Mouse (Mus musculus) cortical plate, adult 2 months (tissue): ENCODE data around the gene Fcgr3. TPM values are rescaled to one million over a fixed set of nuclear protein-coding genes. Genes with fewer than 3 reads are reported as not detected.
"Not testable (repeated sequence)": the region's sequence is repeated elsewhere in the genome, so short reads cannot be mapped to it uniquely, and the experiment has no call there.

Experiments
- H3K27ac ChIP-seq: fragments of 200-500 bp; 2 replicates; pipeline ENCODE4 v1.5.1; 2012; ENCODE audit warnings: low read length, control low read depth, inconsistent platforms; ENCODE audit not compliant: insufficient read depth
- H3K4me1 ChIP-seq: fragments of 200-500 bp; 2 replicates; pipeline ENCODE4 v1.6.1; 2011; ENCODE audit warnings: low read length; ENCODE audit not compliant: control insufficient read depth, insufficient read depth
- H3K4me3 ChIP-seq: fragments of 200-500 bp; 2 replicates; pipeline ENCODE4 v1.5.1; 2011; ENCODE audit warnings: mild to moderate bottlenecking, low read length, control low read depth; ENCODE audit not compliant: insufficient read depth
- CTCF ChIP-seq: fragments of 200-500 bp; IDR thresholded peaks from 2 replicates; pipeline ENCODE4 v1.5.1; 2011; ENCODE audit warnings: mild to moderate bottlenecking, control low read depth, low read length; ENCODE audit not compliant: insufficient read depth; ENCODE audit errors: extremely low read depth
- POLR2A ChIP-seq: fragments of 200-500 bp; IDR thresholded peaks from 2 replicates; pipeline ENCODE4 v1.6.1; 2011; ENCODE audit warnings: mild to moderate bottlenecking, low read length, control low read depth; ENCODE audit not compliant: insufficient read depth; ENCODE audit errors: extremely low read depth
- polyA plus RNA-seq: library from polyadenylated mRNA; depleted of rRNA; stranded (reverse); fragments of >200 nt; gene quantifications from 2 replicates; pipeline ENCODE4 v1.2.3, GENCODE M21; 2012; rRNA removed

Fcgr3 gene
- 20.6 and 21.1 TPM in 2 replicates for polyA plus RNA-seq

GRCm38 (mm10) chr1:171064491-171065242, at the start of gene Fcgr3:
Gene Fcgr3 (minus strand): TSS chr1:171064935.
- peak within 1 kb of the TSS; percentile 28 for H3K4me3 ChIP-seq
- not testable (repeated sequence) for H3K27ac ChIP-seq

DNA sequence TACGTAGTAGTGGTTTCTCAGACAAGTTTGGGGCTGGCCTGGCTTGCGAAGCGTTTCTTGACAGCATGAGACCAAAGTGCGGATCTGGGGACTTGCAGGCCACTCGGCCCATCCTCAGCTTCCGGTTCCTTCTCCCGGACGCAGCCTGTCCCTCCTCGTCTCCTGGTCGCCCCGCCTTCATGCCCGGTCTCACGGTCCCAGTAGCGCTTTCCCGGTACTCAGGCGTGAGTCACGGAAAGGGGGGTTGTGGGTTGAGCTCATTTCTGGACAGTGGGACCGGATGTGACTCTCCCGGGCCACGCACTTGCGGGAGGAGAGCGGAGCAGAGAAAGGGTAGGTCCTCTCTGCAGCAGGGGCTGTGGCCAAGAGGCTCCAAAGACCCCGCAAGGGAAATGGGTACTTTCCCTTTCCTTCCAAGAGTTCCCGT, 49.2 kb upstream of the Fcgr3 start, which contains the start of gene Cfap126:
Cfap126 (plus strand) TSS at position 46 of the 427 bp plus-strand sequence.
- peak within 1 kb of the TSS; percentile 50 for H3K4me3 ChIP-seq
- H3K4me1 ChIP-seq = no peaks in the 10 kb centered on the region; the same call in 1 of the 2 replicates
- 0 out of 2 replicates have a peak within 1 kb of the TSS, but pooled peaks have one; percentile 26 for H3K27ac ChIP-seq
- TF ChIP-seq CTCF (no peak), POLR2A (peak; percentile 39; the same call in 1 of the 2 replicates)

More at GRCm38 (mm10) chr1:171064491-171065242, at the start of gene Fcgr3:
- not testable (repeated sequence) for H3K4me1 ChIP-seq

- no peak overlapping the region for H3K27ac ChIP-seq
- no peaks in the 10 kb centered on the region; the same call in 1 of the 2 replicates for H3K4me1 ChIP-seq
- H3K4me3 ChIP-seq = no peak overlapping the region; the same call in 1 of the 2 replicates
- TF ChIP-seq CTCF (no peak), POLR2A (no peak)
Measured at GRCm38 (mm10) chr1:171112986-171113385, 48.3 kb upstream of the Fcgr3 start.

DNA sequence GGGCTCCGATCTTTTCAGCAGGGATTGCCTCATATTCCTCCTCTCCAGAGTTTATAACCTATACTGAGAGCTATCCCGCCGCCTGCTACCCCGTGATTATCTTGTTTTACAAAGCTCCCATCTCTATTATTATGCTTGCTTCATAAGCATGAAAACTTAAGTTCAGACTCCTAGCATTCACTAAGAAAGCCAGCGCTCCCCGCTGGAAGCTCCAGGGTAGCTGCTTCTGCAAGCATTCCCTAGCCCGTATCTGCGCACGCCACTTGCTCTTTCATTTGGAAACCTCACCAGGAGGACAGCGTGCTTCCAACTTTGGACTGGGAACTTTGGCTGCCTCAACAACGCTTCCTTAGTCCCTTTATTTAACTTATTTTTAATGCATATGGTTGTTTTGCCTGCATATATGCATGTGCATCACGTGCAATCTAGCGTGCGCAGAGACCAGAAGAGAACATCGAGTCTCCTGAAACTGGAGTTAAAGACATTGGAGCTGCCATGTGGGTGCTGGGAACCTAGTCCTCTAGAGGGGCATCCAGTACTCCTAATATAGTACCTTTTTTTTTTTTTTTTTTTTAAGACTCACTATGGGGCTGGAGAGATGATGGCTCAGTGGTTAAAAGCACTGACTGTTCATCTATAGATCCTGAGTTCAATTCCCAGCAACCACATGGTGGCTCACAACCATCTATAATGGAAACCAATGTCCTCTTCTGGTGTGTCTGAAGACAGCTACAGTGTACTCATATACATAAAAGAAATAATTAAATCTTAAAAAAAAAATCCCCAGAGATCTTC, 47.2 kb upstream of the Fcgr3 start:
- Histone ChIP-seq H3K4me1 (no peaks in the 10 kb centered on the region; the same call in 1 of the 2 replicates), H3K4me3 (peak overlapping the region; percentile 42), H3K27ac (0 out of 2 replicates have a peak overlapping the region, but pooled peaks have one; percentile 14)
- TF ChIP-seq CTCF (no peak), POLR2A (no peak)

DNA sequence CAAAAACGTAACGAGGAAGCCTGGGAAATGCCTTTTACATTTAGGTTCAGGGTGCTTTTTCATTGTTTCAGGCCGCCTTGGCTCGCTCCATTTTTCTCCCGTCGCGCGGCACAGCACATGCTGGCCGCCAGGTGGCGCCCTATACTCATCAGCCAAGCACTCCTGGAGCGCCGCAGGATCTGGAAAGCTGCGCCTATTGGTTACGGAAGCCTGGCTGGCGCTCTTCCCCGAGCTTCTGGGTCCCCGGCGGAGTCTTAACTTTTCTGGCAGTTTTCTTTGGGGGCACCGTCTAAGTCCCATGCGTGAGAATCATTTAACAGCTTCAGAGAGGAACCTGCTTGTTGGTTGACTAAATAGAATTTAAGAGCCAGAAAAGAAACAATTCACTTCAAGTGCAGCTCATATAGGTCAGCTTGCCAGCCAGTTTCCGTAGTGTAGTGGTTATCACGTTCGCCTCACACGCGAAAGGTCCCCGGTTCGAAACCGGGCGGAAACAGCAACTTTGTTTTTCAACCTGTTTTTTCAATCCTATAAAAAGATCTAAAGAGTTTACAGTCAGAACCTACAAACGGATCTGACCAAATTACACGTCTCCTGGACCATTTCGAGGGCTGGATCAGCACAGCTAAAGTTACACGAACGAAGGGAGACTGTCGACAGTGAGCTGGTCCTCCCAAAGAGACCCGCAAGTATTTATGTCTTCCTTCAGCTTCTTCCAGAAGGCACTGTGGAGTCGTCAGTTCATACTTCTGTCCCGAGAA, 46.5 kb upstream of the Fcgr3 start:
- Histone ChIP-seq H3K4me1 (no peaks in the 10 kb centered on the region; the same call in 1 of the 2 replicates), H3K4me3 (peak overlapping the region; percentile 42), H3K27ac (0 out of 2 replicates have a peak overlapping the region, but pooled peaks have one; percentile 14)
- no peak for TF ChIP-seq POLR2A
- peak; percentile 86 for TF ChIP-seq CTCF

DNA sequence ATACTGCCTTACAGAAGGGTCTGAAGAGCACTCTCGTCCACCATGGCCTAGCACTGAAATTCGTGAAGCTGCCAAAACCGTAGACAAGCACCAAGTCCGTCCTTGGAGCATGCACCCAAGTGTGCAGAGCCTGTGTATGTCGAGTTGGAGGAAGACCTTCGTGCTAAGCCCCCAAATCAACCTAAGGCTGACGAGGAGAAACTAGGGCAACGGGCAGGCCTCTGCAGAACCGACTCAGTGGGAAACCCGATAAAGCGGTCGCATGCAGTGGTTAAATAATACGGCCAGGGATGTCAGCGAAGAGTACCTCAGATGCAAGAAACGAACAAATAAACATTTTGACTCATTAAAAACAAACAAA, 45.9 kb upstream of the Fcgr3 start:
- Histone ChIP-seq H3K4me1 (no peaks in the 10 kb centered on the region; the same call in 1 of the 2 replicates), H3K27ac (no peak overlapping the region), H3K4me3 (peak overlapping the region; percentile 42)
- TF ChIP-seq POLR2A (no peak), CTCF (no peak)

DNA sequence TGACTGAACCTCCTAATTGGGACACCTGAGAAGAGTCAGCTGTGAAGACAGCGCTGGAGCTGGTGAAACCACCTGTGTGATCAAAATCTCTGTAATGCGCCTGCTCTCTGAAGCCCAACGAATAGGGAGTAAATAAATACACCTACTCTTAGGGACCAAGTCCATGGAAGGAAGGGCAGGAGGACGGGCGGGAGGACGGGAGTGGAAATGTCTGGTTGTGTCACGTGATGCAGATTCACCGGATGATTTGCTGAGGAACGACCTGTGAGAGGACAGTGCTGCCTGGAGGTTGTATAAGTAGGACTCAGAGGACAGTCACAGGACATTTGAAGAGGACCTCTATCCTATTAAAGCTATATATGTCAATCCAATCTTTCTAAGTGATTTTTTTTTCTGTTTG, 44.9 kb upstream of the Fcgr3 start:
- H3K4me3 ChIP-seq = no peak overlapping the region
- TF ChIP-seq CTCF (no peak), POLR2A (no peak)
- no peaks in the 10 kb centered on the region; the same call in 1 of the 2 replicates for H3K4me1 ChIP-seq
- H3K27ac ChIP-seq = no peak overlapping the region

- no peaks in the 10 kb centered on the region for H3K4me1 ChIP-seq
- no peak overlapping the region for H3K4me3 ChIP-seq
- no peak overlapping the region for H3K27ac ChIP-seq
- TF ChIP-seq CTCF (no peak), POLR2A (no peak)
Measured at GRCm38 (mm10) chr1:171105226-171105625, 40.5 kb upstream of the Fcgr3 start.

DNA sequence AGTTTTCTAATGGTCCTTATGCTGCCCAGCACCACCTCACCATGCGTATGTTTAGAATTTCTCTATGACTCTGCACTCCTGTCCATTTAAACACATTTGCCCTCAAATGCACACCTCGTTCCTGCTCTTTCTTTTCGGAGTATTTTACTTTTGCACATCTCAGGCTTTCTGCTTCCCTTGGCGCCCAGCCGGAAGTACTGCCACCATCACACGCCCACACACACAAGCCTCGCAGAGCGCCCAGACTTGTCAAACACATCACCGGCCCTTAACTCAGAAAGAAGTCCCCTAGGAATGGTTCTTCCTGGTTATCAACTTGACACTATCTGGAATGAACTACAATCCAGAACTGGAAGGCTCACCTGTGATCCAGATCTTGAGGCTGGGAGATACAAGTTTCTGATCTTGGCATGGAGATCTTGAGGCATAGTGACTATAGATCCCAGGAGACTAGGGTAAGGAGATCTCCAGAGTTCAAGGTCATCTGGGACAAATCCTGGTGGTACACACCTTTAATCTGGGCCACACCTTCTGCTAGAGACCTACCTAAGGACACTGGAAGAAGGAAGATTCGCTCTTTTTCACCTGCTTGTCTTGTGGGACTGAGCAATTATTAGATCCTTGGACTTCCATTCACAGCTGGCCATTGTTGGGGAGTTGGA, 38.6 kb upstream of the Fcgr3 start:
- TF ChIP-seq POLR2A = no peak
- no peak for TF ChIP-seq CTCF
- H3K27ac ChIP-seq = no peak overlapping the region
- no peaks in the 10 kb centered on the region for H3K4me1 ChIP-seq
- H3K4me3 ChIP-seq = no peak overlapping the region; the same call in 1 of the 2 replicates
